Mouse (Mus musculus) cortical plate, adult 2 months (tissue): ENCODE results near the gene Zfp143.

Source experiments
- CTCF ChIP-seq: fragments of 200-500 bp; IDR thresholded peaks from 2 replicates; pipeline ENCODE4 v1.5.1; 2011; ENCODE audit warnings: mild to moderate bottlenecking, control low read depth, low read length; ENCODE audit not compliant: insufficient read depth; ENCODE audit errors: extremely low read depth
- POLR2A ChIP-seq: fragments of 200-500 bp; IDR thresholded peaks from 2 replicates; pipeline ENCODE4 v1.6.1; 2011; ENCODE audit warnings: mild to moderate bottlenecking, low read length, control low read depth; ENCODE audit not compliant: insufficient read depth; ENCODE audit errors: extremely low read depth

DNA sequence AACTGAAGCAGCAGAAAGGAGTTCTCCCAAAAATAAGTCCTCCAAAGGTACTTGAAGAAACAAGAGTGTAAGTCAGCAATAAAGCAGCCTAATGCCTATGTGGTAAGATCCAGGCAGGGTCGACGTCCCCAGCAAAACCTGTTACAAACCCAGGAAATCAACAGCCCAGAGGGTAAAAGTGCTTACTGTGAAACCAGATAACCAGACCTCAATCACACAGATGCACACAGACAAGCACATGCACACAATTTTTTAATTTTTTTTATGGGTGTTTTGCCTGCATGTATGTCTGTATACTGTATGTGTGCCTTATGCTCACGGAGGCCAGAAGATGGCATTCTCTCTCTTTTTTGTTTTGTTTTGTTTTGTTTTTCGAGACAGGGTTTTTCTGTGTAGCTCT is 35.3 kb downstream of the Zfp143 start:
- no peak for TF ChIP-seq CTCF
- no peak for TF ChIP-seq POLR2A
